Mouse (Mus musculus) brain, embryonic 14.5 days (tissue): ENCODE data around the gene Ubash3a.

Experiments used
- CTCF ChIP-seq: fragments of 200-500 bp; IDR thresholded peaks from 2 replicates; pipeline ENCODE4 v1.5.1; 2012; ENCODE audit warnings: inconsistent platforms, mild to moderate bottlenecking, moderate library complexity, borderline replicate concordance; ENCODE audit not compliant: insufficient read depth, insufficient read length; ENCODE audit errors: extremely low read depth
- POLR2A ChIP-seq: fragments of 200-500 bp; IDR thresholded peaks from 2 replicates; pipeline ENCODE4 v1.6.1; 2012; ENCODE audit warnings: mild to moderate bottlenecking, inconsistent platforms, borderline replicate concordance; ENCODE audit not compliant: poor library complexity, insufficient read depth, insufficient read length, severe bottlenecking; ENCODE audit errors: extremely low read depth

- no peak for TF ChIP-seq CTCF
- no peak for TF ChIP-seq POLR2A
Measured at GRCm38 (mm10) chr17:31207771-31208334, at the start of gene Ubash3a.
